Mouse (Mus musculus): ENCODE data around the gene Ccdc17. TPM values are rescaled to one million over a fixed set of nuclear protein-coding genes. Genes with fewer than 3 reads are reported as not detected.
A peak's percentile ranks its signal among the peaks of the same experiment; 100 is the strongest.

Ccdc17 gene
- polyA plus RNA-seq, 1 experiment from 2014 or later, result 8.0 TPM

DNA sequence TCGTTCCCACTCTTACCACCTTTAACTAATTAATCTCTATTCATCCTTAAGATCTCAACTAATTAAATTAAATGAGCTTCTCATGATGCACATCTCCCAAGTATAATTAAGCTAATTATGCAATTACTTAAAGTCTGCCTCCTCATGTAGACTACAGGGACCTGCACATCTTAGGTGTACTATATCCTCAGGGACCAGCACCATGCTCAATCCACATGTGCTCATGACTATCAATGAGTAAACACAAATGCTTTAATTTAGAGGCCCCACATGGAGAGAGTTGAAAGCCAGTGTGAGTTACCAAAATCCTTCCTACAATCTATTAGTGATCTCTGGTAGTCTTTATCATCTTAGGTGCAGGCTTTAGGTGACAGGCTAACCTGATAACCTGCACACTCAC, 38.7 kb downstream of the Ccdc17 start:
- no peak overlapping the region for H3K9ac ChIP-seq (ENCODE audit: low read depth, low read length)
- no peak for ATAC-seq (ENCODE audit: low read depth)
- no peak overlapping the region for H3K27ac ChIP-seq (replicated peaks; ENCODE audit: low read depth, low read length)
- H3K4me1 ChIP-seq (ENCODE audit: control insufficient read depth, insufficient read depth, low read length), result no peaks in the 10 kb centered on the region
- DNase-seq (ENCODE audit: low spot score), result no peak
- peaks cover 60% of the 10 kb centered on the region for H3K36me3 ChIP-seq (ENCODE audit: control insufficient read depth, insufficient read depth, low read length)
- H3K27me3 ChIP-seq (replicated peaks; ENCODE audit: control insufficient read depth, insufficient read depth, low read length), result no peaks in the 10 kb centered on the region
- no peaks in the 10 kb centered on the region for H3K9me3 ChIP-seq (ENCODE audit: control insufficient read depth, low read length)
- 86% methylated on average over 1 of the region's 1 CpGs for WGBS
- no peak overlapping the region for H3K4me3 ChIP-seq (ENCODE audit: low read depth, low read length)
- no peak overlapping the region for H3K4me2 ChIP-seq (ENCODE audit: low read depth, low read length)

DNA sequence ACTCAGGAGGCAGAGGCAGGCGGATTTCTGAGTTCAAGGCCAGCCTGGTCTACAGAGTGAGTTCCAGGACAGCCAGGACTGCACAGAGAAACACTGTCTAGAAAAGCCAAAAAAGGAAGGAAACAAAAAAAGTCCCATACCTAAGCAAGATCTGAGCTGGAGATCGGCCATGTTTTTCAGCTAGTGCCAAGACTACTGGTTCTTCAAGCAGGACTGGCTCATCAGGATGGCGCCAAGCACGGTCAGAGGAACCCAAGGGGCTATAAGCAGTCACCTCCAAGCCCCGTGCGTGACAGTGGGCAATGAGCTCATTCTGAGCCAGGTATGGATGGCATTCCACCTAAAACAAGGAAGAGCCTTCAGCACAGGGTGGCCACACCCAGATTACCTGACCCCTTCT, 42.4 kb downstream of the Ccdc17 start:
- Histone ChIP-seq H3K4me1 (ENCODE audit: control insufficient read depth, insufficient read depth, low read length) (no peaks in the 10 kb centered on the region), H3K9me3 (ENCODE audit: control insufficient read depth, low read length) (no peaks in the 10 kb centered on the region), H3K27me3 (replicated peaks; ENCODE audit: control insufficient read depth, insufficient read depth, low read length) (no peaks in the 10 kb centered on the region), H3K4me3 (ENCODE audit: low read depth, low read length) (no peak overlapping the region), H3K36me3 (ENCODE audit: control insufficient read depth, insufficient read depth, low read length) (peaks cover 94% of the 10 kb centered on the region), H3K4me2 (ENCODE audit: low read depth, low read length) (no peak overlapping the region), H3K9ac (ENCODE audit: low read depth, low read length) (no peak overlapping the region), H3K27ac (replicated peaks; ENCODE audit: low read depth, low read length) (no peak overlapping the region)
- ATAC-seq (ENCODE audit: low read depth) (no peak), DNase-seq (ENCODE audit: low spot score) (no peak)
- 96% methylated on average over 6 of the region's 6 CpGs for WGBS

- H3K27ac ChIP-seq (replicated peaks; ENCODE audit: low read depth, low read length), result no peak overlapping the region
- no peaks in the 10 kb centered on the region for H3K27me3 ChIP-seq (replicated peaks; ENCODE audit: control insufficient read depth, insufficient read depth, low read length)
- WGBS, result 94% methylated on average over 1 of the region's 1 CpGs
- DNase-seq (ENCODE audit: low spot score), result no peak
- H3K4me3 ChIP-seq (ENCODE audit: low read depth, low read length), result no peak overlapping the region
- H3K9ac ChIP-seq (ENCODE audit: low read depth, low read length), result no peak overlapping the region
- no peaks in the 10 kb centered on the region for H3K9me3 ChIP-seq (ENCODE audit: control insufficient read depth, low read length)
- H3K4me2 ChIP-seq (ENCODE audit: low read depth, low read length), result no peak overlapping the region
- no peak for ATAC-seq (ENCODE audit: low read depth)
- no peaks in the 10 kb centered on the region for H3K4me1 ChIP-seq (ENCODE audit: control insufficient read depth, insufficient read depth, low read length)
- H3K36me3 ChIP-seq (ENCODE audit: control insufficient read depth, insufficient read depth, low read length), result peaks cover 88% of the 10 kb centered on the region
These were observed 45.6 kb downstream of the Ccdc17 start for GRCm38 (mm10) chr4:116642071-116642470.

DNA sequence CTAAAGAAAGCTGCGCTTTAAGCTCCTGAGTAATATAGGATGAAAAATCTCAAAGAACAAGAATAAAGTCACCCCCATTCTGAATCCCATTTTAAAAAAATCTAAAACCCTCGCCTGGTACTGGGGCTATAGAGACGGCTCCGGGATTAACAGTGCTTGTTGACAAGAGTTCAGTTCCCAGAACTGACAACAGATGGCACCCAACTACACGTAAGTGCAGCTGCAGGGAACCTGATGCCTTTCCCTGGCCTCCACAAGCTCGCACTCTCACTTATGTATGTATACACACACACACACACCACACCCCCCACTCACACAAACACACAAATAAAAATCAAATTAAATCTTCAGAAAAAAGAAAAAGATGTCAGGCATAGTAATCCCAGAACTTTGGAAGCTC, 47.9 kb downstream of the Ccdc17 start:
- DNase-seq (ENCODE audit: low spot score) (peak; percentile 80), ATAC-seq (ENCODE audit: low read depth) (peak; percentile 50; the same call in 1 of the 2 replicates)
- no peak overlapping the region for H3K27ac ChIP-seq (replicated peaks; ENCODE audit: low read depth, low read length)
- H3K4me2 ChIP-seq (ENCODE audit: low read depth, low read length), result no peak overlapping the region
- H3K9ac ChIP-seq (ENCODE audit: low read depth, low read length), result no peak overlapping the region
- H3K27me3 ChIP-seq (replicated peaks; ENCODE audit: control insufficient read depth, insufficient read depth, low read length), result no peaks in the 10 kb centered on the region
- WGBS, result 62% methylated on average over 6 of the region's 6 CpGs
- H3K9me3 ChIP-seq (ENCODE audit: control insufficient read depth, low read length), result no peaks in the 10 kb centered on the region
- no peak overlapping the region for H3K4me3 ChIP-seq (ENCODE audit: low read depth, low read length)
- peaks cover 88% of the 10 kb centered on the region for H3K36me3 ChIP-seq (ENCODE audit: control insufficient read depth, insufficient read depth, low read length)
- peaks cover 3% of the 10 kb centered on the region; the same call in 1 of the 2 replicates for H3K4me1 ChIP-seq (ENCODE audit: control insufficient read depth, insufficient read depth, low read length)

GRCm38 (mm10) chr4:116645624-116646023, 49.2 kb downstream of the Ccdc17 start:
- H3K4me2 ChIP-seq (ENCODE audit: low read depth, low read length), result no peak overlapping the region
- peaks cover 9% of the 10 kb centered on the region for H3K4me1 ChIP-seq (ENCODE audit: control insufficient read depth, insufficient read depth, low read length)
- no peak overlapping the region for H3K4me3 ChIP-seq (ENCODE audit: low read depth, low read length)
- 87% methylated on average over 7 of the region's 7 CpGs for WGBS
- H3K36me3 ChIP-seq (ENCODE audit: control insufficient read depth, insufficient read depth, low read length), result peaks cover 83% of the 10 kb centered on the region
- H3K9me3 ChIP-seq (ENCODE audit: control insufficient read depth, low read length), result no peaks in the 10 kb centered on the region
- H3K27me3 ChIP-seq (replicated peaks; ENCODE audit: control insufficient read depth, insufficient read depth, low read length), result no peaks in the 10 kb centered on the region
- H3K27ac ChIP-seq (replicated peaks; ENCODE audit: low read depth, low read length), result no peak overlapping the region
- no peak for DNase-seq (ENCODE audit: low spot score)
- ATAC-seq (ENCODE audit: low read depth), result no peak
- no peak overlapping the region for H3K9ac ChIP-seq (ENCODE audit: low read depth, low read length)

DNA sequence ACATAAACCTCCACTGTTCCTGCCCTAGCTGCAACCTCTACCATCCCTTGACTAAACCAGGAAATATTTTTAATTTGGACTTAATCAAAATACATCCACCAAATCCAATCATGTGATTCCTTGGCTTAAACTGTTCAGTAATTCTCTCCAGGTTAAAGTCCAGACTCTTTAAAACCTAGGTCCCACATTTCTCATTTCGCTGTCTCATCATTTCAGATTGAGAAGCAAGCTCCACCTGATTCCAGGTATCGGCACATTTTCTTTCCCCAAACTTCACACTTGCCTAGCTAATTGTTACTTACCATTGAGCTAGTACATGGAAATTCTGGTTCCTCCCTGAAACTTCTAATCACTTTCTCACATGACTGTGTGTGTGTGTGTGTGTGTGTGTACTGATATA, 53.0 kb downstream of the Ccdc17 start:
- 97% methylated on average over 2 of the region's 2 CpGs for WGBS
- DNase-seq (ENCODE audit: low spot score) (no peak), ATAC-seq (ENCODE audit: low read depth) (no peak)
- Histone ChIP-seq H3K4me2 (ENCODE audit: low read depth, low read length) (peak overlapping the region; percentile 90), H3K27me3 (replicated peaks; ENCODE audit: control insufficient read depth, insufficient read depth, low read length) (no peaks in the 10 kb centered on the region), H3K9me3 (ENCODE audit: control insufficient read depth, low read length) (no peaks in the 10 kb centered on the region), H3K27ac (replicated peaks; ENCODE audit: low read depth, low read length) (no peak overlapping the region), H3K4me3 (ENCODE audit: low read depth, low read length) (peak overlapping the region; percentile 79; the same call in 1 of the 2 replicates), H3K9ac (ENCODE audit: low read depth, low read length) (no peak overlapping the region), H3K4me1 (ENCODE audit: control insufficient read depth, insufficient read depth, low read length) (peaks cover 9% of the 10 kb centered on the region), H3K36me3 (ENCODE audit: control insufficient read depth, insufficient read depth, low read length) (peaks cover 48% of the 10 kb centered on the region)

Other genes with a start within 250 kb of the Ccdc17 start
- 26.2 and 27.0 TPM in 2 replicates for gene Mast2, start 132.5 kb upstream of the Ccdc17 start, polyA plus RNA-seq (2014; fragmentation: Nextera tagmentation; extraction: Ambion mirVana)
- gene Ipp, start 89.1 kb upstream of the Ccdc17 start, polyA plus RNA-seq (2014; fragmentation: Nextera tagmentation; extraction: Ambion mirVana), result 3.7 and 4.2 TPM in 2 replicates
- 23.0 and 23.5 TPM in 2 replicates for gene Tmem69, start 40.7 kb upstream of the Ccdc17 start, polyA plus RNA-seq (2014; fragmentation: Nextera tagmentation; extraction: Ambion mirVana)
- 37.4 and 38.6 TPM in 2 replicates for gene Gpbp1l1, start 39.0 kb upstream of the Ccdc17 start, polyA plus RNA-seq (2014; fragmentation: Nextera tagmentation; extraction: Ambion mirVana)
- gene Nasp, start 31.3 kb downstream of the Ccdc17 start, polyA plus RNA-seq (2014; fragmentation: Nextera tagmentation; extraction: Ambion mirVana), result 99.2 and 113 TPM in 2 replicates
- 762 and 846 TPM in 2 replicates for gene Akr1a1, start 55.0 kb downstream of the Ccdc17 start, polyA plus RNA-seq (2014; fragmentation: Nextera tagmentation; extraction: Ambion mirVana)
- 1,105 and 1,130 TPM in 2 replicates for gene Prdx1, start 88.9 kb downstream of the Ccdc17 start, polyA plus RNA-seq (2014; fragmentation: Nextera tagmentation; extraction: Ambion mirVana)
- gene Mmachc, start 111.8 kb downstream of the Ccdc17 start, polyA plus RNA-seq (2014; fragmentation: Nextera tagmentation; extraction: Ambion mirVana), result 8.2 and 10.5 TPM in 2 replicates
- 24.2 and 24.8 TPM in 2 replicates for gene Ccdc163, start 111.9 kb downstream of the Ccdc17 start, polyA plus RNA-seq (2014; fragmentation: Nextera tagmentation; extraction: Ambion mirVana)
- gene Tesk2, start 124.3 kb downstream of the Ccdc17 start, polyA plus RNA-seq (2014; fragmentation: Nextera tagmentation; extraction: Ambion mirVana), result 6.2 and 8.5 TPM in 2 replicates
- gene Toe1, start 211.0 kb downstream of the Ccdc17 start, polyA plus RNA-seq (2014; fragmentation: Nextera tagmentation; extraction: Ambion mirVana), result 29.8 and 32.2 TPM in 2 replicates
- gene Mutyh, start 211.1 kb downstream of the Ccdc17 start, polyA plus RNA-seq (2014; fragmentation: Nextera tagmentation; extraction: Ambion mirVana), result 8.2 and 10.2 TPM in 2 replicates
- gene Hpdl, start 225.1 kb downstream of the Ccdc17 start, polyA plus RNA-seq (2014; fragmentation: Nextera tagmentation; extraction: Ambion mirVana), result 1.1 and 1.2 TPM in 2 replicates

Data from embryonic facial prominence, embryonic 14.5 days (tissue).